Mouse (Mus musculus) adrenal gland, postnatal 25 days (tissue): Measurements from ENCODE around the gene Spata5. TPM values are rescaled to one million over a fixed set of nuclear protein-coding genes. Genes with fewer than 3 reads are reported as not detected.
"Not testable (repeated sequence)": the region's sequence is repeated elsewhere in the genome, so short reads cannot be mapped to it uniquely, and the experiment has no call there.

Source experiments
- DNase-seq: peaks from one replicate; pipeline ENCODE4 v3.0.0; 2021; ENCODE audit warnings: mixed read lengths
- total RNA-seq: library from RNA; stranded (reverse); gene quantifications from 2 replicates; pipeline ENCODE4 v1.2.3, GENCODE M21; 2021

Gene Spata5
- total RNA-seq, 1 experiment from 2014 or later: 33.9 TPM

- DNase-seq: no peak
These were observed 150.2 kb downstream of the Spata5 start for GRCm38 (mm10) chr3:37569661-37570566.

GRCm38 (mm10) chr3:37571633-37572032 lies 151.9 kb downstream of the Spata5 start:
- no peak for DNase-seq

- no peak for DNase-seq
These were observed 152.4 kb downstream of the Spata5 start for GRCm38 (mm10) chr3:37572066-37572465.

- DNase-seq: no peak
These were observed 157.1 kb downstream of the Spata5 start for GRCm38 (mm10) chr3:37576840-37577239.

- no peak for DNase-seq
These were observed 158.0 kb downstream of the Spata5 start for GRCm38 (mm10) chr3:37577706-37578105.

GRCm38 (mm10) chr3:37584576-37584975 lies 164.9 kb downstream of the Spata5 start:
- DNase-seq: no peak

GRCm38 (mm10) chr3:37585967-37586730 lies 166.5 kb downstream of the Spata5 start:
- no peak for DNase-seq

- no peak for DNase-seq
These were observed 167.3 kb downstream of the Spata5 start for GRCm38 (mm10) chr3:37586731-37587578.

- DNase-seq: no peak
These were observed 176.0 kb downstream of the Spata5 start for GRCm38 (mm10) chr3:37595721-37596120.

- DNase-seq: no peak
These were observed 176.8 kb downstream of the Spata5 start for GRCm38 (mm10) chr3:37596519-37596918.

- no peak for DNase-seq
These were observed 177.5 kb downstream of the Spata5 start for GRCm38 (mm10) chr3:37597200-37597599.

- DNase-seq: not testable (repeated sequence)
These were observed 179.9 kb downstream of the Spata5 start for GRCm38 (mm10) chr3:37599641-37600040.

- no peak for DNase-seq
These were observed 182.7 kb downstream of the Spata5 start for GRCm38 (mm10) chr3:37602356-37602755.

- no peak for DNase-seq
These were observed 183.2 kb downstream of the Spata5 start for GRCm38 (mm10) chr3:37602890-37603289.

- DNase-seq: no peak
These were observed 183.8 kb downstream of the Spata5 start for GRCm38 (mm10) chr3:37603541-37603940.

- no peak for DNase-seq
These were observed 185.5 kb downstream of the Spata5 start for GRCm38 (mm10) chr3:37604976-37605875.

GRCm38 (mm10) chr3:37605876-37606238 lies 186.2 kb downstream of the Spata5 start:
- no peak for DNase-seq

- DNase-seq: no peak
These were observed 189.2 kb downstream of the Spata5 start for GRCm38 (mm10) chr3:37608926-37609325.

- no peak for DNase-seq
These were observed 191.0 kb downstream of the Spata5 start for GRCm38 (mm10) chr3:37610670-37611069.

- peak; percentile 26 for DNase-seq
These were observed 194.0 kb downstream of the Spata5 start for GRCm38 (mm10) chr3:37613722-37614121.
